Mouse (Mus musculus) granulocyte monocyte progenitor cell, adult 5-6 weeks (primary cell): ENCODE results near the gene Arhgef25. TPM values are rescaled to one million over a fixed set of nuclear protein-coding genes. Genes with fewer than 3 reads are reported as not detected.
"Not testable (repeated sequence)": the region's sequence is repeated elsewhere in the genome, so short reads cannot be mapped to it uniquely, and the experiment has no call there.

Source experiments
- ATAC-seq: replicated peaks from 2 replicates; pipeline ENCODE4 v1.8.0; 2016; ENCODE audit warnings: mild to moderate bottlenecking, moderate TSS enrichment, inconsistent platforms; ENCODE audit not compliant: poor library complexity, severe bottlenecking
- total RNA-seq, 2 experiments: library from RNA; stranded (forward) in 1 of 2; stranded (reverse) in 1 of 2; fragments of 200-712, 200-1000 nt in 1 of 2; fragments of >200 nt in 1 of 2; fragmentation: Nextera tagmentation in 1 of 2; gene quantifications; 2 replicates each; pipeline ENCODE4 v1.2.3; 2014 to 2017

The Arhgef25 gene
- total RNA-seq, 2 experiments from 2014 or later: 0.15 to 3.2 TPM

DNA sequence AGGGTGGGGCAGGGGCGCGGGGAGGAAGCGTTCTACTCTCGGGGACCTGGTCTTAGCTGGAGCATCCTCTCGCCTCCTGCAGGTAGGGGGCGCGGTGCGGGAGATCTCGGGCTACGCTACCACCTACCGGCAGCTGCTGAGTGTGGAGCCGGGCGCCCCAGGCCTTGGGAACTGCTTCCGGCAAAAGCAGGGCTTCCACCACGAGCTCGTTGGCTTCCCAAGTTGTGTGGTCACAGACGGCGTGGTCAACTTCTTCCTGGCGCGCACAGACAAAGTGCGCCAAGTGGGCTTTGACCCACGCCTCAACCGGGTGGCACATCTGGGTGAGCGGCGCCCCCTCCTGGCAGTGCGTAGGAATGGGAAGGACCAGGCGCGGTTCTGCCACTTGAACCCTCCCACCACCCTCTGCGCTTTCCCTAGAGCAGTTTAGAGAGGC lies 19.0 kb downstream of the Arhgef25 start:
- peak; percentile 76 for ATAC-seq

DNA sequence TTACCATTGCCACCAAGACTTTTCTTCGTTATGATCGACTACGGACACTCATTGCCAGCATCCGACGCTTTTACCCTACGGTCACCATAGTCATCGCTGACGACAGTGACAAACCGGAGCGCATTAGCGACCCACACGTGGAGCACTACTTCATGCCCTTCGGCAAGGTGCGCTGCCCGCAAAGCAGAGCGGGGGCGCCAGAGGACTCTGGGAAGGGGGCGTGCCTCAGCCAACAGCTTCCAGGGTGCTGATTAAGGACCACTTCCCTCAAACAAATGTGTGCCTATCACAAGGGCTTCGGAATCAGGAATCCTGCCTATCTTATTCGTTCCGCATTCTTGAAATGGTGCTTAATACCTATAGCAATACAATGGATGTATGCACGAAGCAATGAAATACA lies 19.9 kb downstream of the Arhgef25 start:
- ATAC-seq: no peak

DNA sequence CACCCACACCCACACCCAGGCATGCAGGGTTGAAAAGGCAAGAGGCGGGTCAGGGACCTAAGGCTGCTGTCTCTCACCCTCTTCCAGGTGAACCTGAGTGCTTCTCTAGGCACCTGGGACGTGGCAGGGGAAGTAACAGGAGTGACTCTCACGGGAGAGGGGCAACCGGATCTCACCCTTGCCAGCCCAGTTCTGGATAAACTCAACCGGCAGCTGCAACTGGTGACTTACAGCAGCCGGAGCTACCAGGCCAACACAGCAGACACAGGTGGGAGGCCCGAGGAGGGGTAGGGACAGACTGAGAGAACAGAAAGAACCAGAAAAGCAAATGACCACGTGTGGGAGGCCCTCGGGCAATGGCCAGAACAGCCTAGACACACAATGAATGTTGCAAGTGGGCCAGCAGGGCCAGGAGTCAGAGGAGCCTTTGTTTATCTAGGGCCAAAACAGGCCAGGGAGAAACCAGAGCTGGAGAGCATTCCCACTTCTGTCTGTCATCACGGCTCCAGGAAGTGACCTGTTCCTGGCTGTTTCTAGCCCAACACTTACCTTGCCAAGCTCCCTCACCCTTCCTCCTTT lies 22.2 kb downstream of the Arhgef25 start:
- ATAC-seq: no peak

DNA sequence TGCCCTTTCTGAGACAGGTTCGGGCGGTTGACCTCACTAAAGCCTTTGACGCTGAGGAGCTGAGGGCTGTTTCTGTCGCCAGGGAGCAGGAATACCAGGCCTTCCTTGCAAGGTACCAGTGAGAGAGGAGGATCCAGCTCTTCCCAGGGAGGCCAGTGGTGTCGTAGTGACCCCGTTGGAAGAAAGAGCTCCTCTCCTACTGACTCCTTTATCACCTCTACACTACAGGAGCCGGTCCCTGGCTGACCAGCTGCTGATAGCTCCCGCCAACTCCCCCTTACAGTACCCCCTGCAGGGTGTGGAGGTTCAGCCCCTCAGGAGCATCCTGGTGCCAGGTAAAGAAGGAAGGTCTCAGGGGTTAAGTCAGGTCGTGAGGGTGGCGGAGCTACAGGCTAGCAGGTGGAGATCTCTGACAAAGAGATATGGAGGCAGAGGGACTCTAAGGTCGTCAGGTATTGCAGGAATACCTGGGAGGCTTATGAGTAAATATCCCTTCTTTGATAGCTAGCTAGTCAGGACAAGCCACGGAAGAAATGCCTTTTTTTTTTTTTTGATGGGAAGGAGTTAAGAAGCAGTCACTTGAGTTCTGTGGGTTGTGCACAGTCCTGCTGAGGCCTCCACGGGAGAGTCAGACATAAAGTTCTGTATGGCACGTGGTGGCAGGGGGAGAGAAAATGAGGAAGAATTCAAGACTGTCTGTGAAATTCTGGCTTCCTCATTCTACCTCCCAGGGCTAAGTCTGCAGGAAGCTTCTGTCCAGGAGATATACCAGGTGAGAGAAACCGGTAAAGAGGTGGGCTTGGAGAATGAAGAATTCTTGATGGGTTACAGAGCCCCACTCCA lies 22.9 kb downstream of the Arhgef25 start:
- peak; percentile 13 for ATAC-seq

DNA sequence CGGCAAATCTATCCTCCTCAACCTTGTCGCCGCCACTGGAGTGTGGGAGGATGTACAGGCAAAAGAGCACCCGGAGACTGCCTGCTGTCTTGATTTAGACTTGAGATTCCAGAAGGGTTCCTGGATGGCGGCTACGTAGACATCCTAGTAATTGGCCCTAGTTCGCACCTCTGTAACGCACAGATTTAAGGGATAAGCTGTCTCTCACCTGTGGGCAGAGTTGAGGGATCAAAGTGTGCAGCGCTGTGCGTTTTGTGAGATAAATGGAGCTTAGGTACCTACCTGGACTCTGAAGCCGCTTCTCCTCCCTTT lies 23.5 kb downstream of the Arhgef25 start:
- ATAC-seq: no peak

DNA sequence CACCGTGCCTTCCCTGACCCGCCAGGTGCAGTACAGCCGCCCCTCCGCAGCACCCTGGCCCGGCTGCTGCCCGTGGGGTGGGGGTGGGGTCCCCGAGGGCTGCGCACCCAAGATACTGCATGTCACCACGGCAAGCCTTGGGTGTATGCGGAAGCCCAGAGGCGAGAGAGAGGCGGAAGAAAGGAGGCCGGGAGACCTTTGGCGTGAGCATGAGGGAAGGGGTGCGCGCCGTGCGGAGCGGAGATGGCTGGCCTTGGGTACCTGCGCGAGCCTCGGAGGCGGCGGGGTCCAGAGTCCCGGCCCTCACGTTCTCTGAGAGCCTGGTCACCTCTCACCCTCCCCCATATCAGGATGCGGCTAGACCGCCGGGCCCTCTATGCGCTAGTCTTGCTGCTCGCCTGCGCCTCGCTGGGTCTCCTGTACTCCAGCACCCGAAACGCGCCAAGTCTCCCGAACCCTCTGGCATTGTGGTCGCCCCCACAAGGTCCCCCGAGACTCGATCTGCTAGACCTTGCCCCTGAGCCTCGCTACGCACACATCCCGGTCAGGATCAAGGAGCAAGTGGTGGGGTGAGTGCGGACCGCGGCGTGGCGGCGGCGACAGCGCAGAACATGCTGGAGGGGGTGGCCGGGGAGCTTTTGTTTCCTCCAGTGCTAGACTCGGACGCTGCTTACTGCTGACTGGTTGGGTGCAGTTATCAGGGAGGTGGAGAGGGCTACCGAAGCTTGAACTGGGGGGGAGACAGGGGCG lies 24.1 kb downstream of the Arhgef25 start:
- peak; percentile 37 for ATAC-seq

DNA sequence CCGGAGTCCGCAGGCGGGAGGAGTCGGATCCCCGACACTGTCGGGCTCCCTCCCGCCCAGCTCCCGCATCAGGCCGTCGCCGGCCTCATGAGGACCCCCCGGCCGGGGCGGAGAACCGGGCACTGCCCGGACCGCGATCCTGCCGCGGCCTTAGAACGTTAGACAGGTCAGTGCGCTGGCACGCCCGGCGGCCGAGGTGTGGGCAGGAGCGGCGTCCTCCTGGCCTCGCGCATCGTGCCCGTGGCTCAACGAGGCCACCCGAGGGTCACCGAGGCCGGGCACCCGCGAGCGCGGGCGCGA lies 24.6 kb downstream of the Arhgef25 start:
- 0 out of 2 replicates have a peak, but pooled peaks have one; percentile 0 for ATAC-seq

DNA sequence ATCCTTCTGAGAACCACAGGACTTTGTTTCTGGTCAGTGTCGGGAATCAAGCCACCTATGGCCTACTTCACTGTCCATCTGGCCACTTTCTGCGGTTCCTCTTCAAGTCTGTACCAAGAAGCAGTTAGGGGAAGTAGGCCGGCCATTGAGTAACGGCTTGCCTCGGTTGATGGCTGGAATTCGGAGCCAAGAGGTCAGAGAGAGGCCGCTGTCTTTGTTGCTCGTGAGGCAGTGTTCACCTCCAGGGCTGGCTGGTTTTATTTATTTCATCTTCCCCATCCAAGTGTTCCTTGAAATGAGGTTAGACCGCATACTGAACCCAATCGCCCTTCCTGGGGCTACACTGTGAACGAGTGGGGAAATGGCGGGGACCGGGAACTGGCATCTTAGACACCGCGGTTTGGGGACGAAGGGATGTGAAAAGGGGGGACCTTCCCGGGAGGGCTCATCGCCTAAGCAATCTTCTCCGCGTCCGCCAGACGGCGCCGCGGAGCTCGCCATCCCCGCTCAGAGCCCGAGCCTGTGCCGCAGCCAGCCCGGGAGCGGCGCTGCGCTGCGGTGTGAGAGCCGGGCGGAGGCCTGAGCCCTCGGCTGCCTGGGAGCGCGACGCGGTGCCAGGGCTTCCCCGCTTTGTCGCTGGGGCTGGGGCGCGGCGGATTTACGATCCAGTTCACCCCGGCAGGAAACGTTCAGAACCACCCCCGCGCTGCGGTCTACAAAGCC lies 25.1 kb downstream of the Arhgef25 start, which contains the start of gene B4galnt1:
Gene B4galnt1 (plus strand): TSS at position 595 of the 723 bp plus-strand sequence.
- ATAC-seq: peak; percentile 58

DNA sequence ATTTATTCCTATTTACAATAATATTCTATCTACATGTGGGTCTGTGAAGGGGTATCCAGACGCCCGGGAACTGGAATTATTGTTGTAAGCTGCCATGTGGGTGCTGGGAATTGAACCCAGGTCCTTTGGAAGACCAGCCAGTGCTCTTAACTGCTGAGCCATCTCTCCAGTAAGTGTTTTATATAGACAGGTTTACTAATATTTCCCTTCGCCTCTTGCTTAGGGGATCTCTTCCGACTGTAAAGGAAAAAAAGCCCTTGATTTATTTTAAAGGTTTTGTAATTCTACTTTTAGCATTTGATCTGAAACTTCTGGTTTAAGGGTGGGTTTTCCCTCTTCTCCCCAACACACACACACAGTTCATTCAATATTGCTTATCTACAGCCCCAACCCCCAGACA lies 25.7 kb downstream of the Arhgef25 start:
- no peak for ATAC-seq

DNA sequence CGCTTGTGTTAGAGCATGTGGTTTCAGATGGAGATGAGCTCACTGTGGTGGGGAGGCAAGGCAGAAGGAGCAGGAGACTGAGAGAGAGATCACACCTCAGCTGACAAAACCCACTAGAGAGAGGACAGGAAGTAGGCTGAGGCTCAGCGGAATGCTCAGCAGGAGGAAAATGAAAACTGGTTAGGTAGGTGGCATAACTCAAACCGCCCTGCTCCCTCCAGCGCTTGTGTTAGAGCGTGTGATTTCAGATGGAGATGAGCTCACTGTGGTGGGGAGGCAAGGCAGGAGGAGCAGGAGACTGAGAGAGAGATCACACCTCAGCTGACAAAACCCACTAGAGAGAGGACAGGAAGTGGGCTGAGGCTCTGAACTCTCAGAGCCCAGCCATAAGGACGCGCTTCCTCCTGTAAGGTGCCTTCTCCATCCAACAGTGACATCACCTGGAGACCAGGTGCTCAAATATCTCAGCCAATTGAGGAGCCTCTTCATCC lies 27.1 kb downstream of the Arhgef25 start:
- peak; percentile 40 for ATAC-seq

DNA sequence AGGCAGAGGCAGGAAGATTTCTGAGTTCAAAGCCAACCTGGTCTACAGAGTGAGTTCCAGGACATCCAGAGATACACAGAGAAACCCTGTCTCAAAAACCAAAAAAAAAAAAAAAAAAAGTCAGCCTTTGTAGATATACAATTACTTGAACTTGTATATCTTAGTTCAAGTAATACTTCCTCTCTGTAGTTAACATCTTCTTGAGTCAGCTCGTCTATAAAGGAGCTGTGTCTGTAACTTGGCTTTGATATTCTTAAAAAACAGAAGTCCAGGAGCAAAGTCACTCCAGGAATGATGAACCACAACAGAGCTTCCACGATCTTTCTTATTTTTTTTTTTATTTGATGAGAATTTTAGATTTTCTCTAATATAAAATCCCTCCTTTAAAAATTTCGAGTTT lies 29.2 kb downstream of the Arhgef25 start:
- no peak for ATAC-seq

DNA sequence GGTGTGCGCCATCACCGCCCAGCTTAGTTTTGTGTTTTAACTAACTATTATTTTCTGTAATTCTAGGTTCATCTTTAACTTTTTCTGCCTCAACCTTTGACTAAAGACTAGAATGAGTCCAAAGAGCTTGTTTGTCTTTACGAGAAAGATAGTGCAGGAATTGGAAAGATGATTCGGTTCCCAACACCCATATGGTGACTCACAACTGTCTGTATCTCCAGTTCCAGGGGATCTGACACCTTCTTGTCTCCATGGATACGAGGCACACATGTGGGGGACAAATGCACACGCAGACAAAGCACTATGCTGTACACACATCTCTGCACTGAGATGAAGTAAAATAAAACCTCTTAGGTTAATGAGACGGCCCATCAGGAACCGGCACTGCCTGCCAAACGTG lies 29.8 kb downstream of the Arhgef25 start:
- ATAC-seq: no peak

DNA sequence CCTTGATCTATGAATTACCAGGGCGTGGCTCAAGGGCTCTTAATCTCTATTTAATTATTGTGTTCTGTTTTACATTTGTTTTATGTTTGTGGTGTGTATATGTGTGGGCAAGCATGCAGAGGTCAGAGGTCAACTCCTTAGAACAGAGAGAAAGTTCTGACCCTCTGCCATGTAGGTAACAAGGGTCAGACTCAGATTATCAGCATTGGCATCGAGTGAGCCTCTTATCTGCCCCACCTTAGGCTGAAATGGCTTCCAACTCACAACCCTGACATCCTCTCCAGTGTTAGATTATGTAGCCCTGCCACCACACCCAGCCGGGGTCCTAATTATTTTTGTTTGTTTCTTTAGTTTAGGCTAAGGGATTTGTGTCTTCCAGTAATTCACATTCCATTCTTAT lies 31.4 kb downstream of the Arhgef25 start:
- ATAC-seq: no peak

DNA sequence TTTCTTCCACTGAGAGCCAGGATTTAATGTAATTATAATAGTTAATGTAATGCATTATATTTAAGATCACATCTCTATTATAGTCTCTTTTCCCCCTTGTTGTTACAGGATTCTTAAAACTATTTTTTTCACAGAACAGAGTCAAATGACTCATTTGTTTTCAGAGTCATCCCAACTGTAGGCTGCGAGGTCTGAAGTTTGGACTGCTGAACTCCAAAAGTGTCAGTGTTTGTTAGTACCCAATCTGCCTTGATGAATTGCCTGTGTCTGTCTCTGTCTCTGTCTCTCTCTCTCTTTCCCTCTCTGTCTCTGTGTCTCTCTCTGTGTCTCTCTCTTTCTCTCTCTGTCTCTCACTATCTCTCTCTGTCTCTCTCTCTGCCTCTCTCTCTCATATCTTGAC lies 33.4 kb downstream of the Arhgef25 start:
- no peak for ATAC-seq

DNA sequence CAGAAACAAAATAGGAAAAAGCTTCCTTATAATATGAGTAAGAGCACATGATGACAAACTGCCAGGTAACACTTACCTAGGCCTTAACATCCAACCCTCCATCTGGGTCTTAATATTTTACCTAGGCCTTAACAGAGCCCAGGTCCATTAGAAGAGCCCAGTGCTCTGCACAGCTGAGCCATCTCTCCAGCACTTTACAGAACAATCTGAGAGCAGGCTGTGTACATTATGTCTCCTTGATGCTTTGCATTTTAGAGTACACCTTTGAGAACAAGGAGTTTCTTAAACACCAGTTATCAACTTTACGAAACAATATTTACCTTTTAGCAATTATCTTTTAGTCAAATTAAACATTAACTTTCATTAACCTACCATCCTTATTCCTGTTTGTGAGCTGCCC lies 33.8 kb downstream of the Arhgef25 start:
- ATAC-seq: no peak

DNA sequence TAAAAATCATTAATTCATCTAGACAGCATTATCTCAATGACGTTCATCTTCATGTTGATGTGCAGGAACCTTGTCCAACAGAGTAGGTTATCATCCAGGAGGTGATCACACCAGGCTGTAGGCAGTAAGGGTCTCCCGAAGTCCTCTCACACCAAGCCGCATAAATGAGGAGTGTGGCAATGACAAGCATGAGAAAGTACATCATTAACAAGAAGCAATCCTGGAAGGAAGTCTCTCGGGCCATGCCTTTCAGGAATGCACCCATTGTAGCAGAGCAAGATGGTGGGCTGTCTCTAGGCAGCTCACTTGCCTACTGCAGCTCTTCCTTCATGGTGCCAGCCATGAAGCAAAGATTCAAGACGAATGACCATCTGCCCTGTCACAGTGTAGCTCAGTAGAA lies 35.2 kb downstream of the Arhgef25 start:
- no peak for ATAC-seq

DNA sequence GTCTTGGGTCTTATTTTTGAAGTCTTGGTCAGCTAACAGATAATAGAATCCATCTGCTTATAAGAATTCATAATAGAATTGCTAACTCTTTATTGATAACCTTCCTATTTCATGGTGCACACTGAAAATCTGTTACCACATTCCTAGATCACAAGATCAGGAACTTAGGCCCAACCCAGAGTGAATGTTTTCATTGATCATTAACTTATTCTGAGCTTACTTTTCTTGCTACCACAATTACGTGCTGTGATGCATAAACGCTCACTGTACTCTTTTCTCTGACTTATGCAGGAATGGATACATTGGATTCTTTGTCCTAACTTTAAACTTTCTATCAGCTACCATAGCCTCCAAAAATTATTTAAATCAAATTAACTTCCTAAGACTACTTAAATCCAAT lies 35.6 kb downstream of the Arhgef25 start:
- ATAC-seq: no peak

DNA sequence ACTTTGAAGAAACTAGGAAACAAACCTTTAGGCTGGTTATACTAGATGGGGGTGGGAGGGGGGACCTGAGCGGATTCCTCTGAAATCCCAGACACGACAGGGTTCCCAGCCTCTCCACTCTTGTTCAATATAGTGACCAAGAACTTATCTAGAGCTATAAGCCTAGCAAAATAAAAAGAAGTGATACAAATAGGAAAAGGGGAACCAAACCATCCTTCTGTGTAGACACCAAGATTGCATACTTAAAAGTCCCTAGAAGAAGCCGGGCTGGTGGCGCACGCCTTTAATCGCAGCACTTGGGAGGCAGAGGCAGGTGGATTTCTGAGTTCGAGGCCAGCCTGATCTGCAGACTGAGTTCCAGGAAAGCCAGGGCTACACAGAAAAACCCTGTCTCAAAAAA lies 36.6 kb downstream of the Arhgef25 start:
- ATAC-seq: peak; percentile 64

DNA sequence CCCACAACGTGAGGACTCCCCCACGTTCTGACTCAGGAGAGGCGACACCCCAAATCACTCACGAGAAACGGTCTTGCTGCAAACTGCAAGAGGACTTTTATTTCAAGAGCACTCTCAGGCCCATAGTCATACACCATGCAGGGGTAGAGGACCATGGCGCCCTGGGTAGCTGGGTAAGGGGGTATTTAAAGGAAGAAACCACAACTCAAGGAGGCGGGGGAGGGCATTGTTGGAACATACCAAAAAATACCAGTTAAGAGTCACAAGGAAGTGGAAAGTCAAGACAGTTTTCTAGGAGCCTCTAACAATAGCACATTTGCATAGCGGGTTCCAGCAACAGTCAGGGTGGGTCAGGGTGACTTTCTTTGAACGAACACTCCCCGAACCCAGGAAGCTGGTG lies 37.3 kb downstream of the Arhgef25 start:
- ATAC-seq: not testable (repeated sequence)

DNA sequence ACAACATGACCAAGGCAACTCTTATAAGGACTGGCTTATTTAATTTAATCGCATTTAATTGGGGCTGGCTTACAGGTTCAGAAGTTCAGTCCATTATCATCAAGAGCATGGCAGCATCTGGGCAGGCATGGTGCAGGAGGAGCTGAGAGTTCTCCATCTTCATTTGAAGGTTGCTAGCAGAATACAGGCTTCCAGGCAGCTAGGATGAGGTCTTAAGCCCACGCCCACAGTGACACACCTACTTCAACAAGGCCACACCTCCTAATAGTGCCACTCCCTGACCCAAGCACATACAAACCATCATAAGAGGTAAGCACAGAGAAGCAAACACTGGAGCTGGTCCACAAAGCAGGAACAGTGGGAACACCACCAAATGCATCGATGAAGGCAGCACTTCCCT lies 38.6 kb downstream of the Arhgef25 start:
- not testable (repeated sequence) for ATAC-seq

DNA sequence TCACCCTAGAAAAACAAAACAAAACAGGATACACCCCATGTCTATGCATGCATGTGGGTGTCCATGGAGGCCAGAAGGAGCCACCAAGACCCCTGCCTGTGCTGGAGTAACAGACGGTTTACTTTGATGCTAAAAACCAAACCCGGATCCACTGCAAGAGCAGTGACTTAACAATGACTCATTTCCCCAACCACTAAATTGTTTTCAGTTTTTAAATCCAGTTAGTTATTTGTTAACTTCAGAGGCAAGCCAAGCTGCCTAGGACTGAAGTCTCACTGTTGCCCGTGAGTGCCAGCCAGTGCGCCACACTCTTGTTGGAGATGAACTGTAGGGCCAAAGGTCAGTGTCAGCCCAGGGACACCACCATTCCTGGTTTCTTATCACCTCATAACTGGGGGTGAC lies 39.4 kb downstream of the Arhgef25 start:
- ATAC-seq: peak; percentile 70
